Mouse (Mus musculus) ES-E14 (cell line): ENCODE results near the gene Pcnp. TPM values are rescaled to one million over a fixed set of nuclear protein-coding genes. Genes with fewer than 3 reads are reported as not detected.
"Not testable (repeated sequence)": the region's sequence is repeated elsewhere in the genome, so short reads cannot be mapped to it uniquely, and the experiment has no call there.

Experiments
- DNase-seq: peaks from one replicate; pipeline ENCODE4 v3.0.0-alpha.2; 2013; ENCODE audit warnings: low read depth, low spot score
- H3K27ac ChIP-seq: 2 replicates; pipeline ENCODE4 v1.5.1; 2012; ENCODE audit warnings: low read depth, mild to moderate bottlenecking, low read length, moderate library complexity, mixed read lengths; ENCODE audit not compliant: poor library complexity, insufficient read depth, severe bottlenecking
- H3K36me3 ChIP-seq: 2 replicates; pipeline ENCODE4 v1.6.1; 2012; ENCODE audit warnings: mild to moderate bottlenecking, low read length, moderate library complexity, mixed read lengths; ENCODE audit not compliant: control insufficient read depth, poor library complexity, insufficient read depth, severe bottlenecking
- H3K4me1 ChIP-seq, 2 experiments: fragments of 150-350 bp in 1 of 2; sonication (generic) in 1 of 2; 2 replicates each; pipeline ENCODE4 v1.6.1; 2012; ENCODE audit warnings: low read length in 2 of 2, mild to moderate bottlenecking in 1 of 2, mixed read lengths in 1 of 2; ENCODE audit not compliant: control insufficient read depth in 2 of 2, insufficient read depth in 2 of 2, poor library complexity in 1 of 2
- H3K4me3 ChIP-seq, 2 experiments: fragments of 150-350 bp in 1 of 2; sonication (generic) in 1 of 2; 2 replicates each; pipeline ENCODE4 v1.5.1; 2012; ENCODE audit warnings: low read length in 2 of 2, low read depth in 1 of 2, mild to moderate bottlenecking in 1 of 2, mixed read lengths in 1 of 2; ENCODE audit not compliant: insufficient read depth in 1 of 2, poor library complexity in 1 of 2, severe bottlenecking in 1 of 2
- H3K9ac ChIP-seq: 2 replicates; pipeline ENCODE4 v1.6.1; 2012; ENCODE audit warnings: low read depth, mild to moderate bottlenecking, low read length, mixed read lengths; ENCODE audit not compliant: poor library complexity, insufficient read depth, severe bottlenecking
- H3K9me3 ChIP-seq: fragments of 150-350 bp; sonication (generic); 2 replicates; pipeline ENCODE4 v1.6.1; 2012; ENCODE audit warnings: low read depth, mild to moderate bottlenecking, low read length; ENCODE audit not compliant: control insufficient read depth, insufficient read depth
- CHD2 ChIP-seq: IDR thresholded peaks from 2 replicates; pipeline ENCODE4 v1.6.1; 2014; ENCODE audit warnings: mild to moderate bottlenecking, low read depth, low read length, inconsistent platforms
- HCFC1 ChIP-seq: IDR thresholded peaks from 2 replicates; pipeline ENCODE4 v1.6.1; 2012; ENCODE audit warnings: low read length, inconsistent platforms, borderline replicate concordance; ENCODE audit not compliant: insufficient read depth
- MAFK ChIP-seq: IDR thresholded peaks from 2 replicates; pipeline ENCODE4 v1.6.1; 2014; ENCODE audit warnings: mild to moderate bottlenecking, low read depth, low read length, inconsistent platforms; ENCODE audit not compliant: insufficient read depth
- ZC3H11A ChIP-seq: IDR thresholded peaks from 2 replicates; pipeline ENCODE4 v1.6.1; 2012; ENCODE audit warnings: low read depth, mild to moderate bottlenecking, inconsistent platforms, low read length, borderline replicate concordance
- ZNF384 ChIP-seq: IDR thresholded peaks from 2 replicates; pipeline ENCODE4 v1.6.1; 2012; ENCODE audit warnings: low read depth, low read length, inconsistent platforms
- in situ Hi-C, 2 experiments: fragments of 600-800 bp; cut with MboI; formaldehyde crosslinking; loops; one replicate each; pipeline ENCODE4 v1.15.1; 2025; ENCODE audit warnings: low sequenced_read_pairs in 2 of 2, inconsistent platforms in 1 of 2; ENCODE audit not compliant: unreplicated experiment in 2 of 2
- total RNA-seq: library from RNA; depleted of rRNA; stranded (reverse); fragments of 300-350 nt; gene quantifications from 2 replicates; pipeline ENCODE4 v1.2.3, GENCODE M21; 2012

Pcnp gene
- total RNA-seq, 1 experiment: 58.7 TPM

DNA sequence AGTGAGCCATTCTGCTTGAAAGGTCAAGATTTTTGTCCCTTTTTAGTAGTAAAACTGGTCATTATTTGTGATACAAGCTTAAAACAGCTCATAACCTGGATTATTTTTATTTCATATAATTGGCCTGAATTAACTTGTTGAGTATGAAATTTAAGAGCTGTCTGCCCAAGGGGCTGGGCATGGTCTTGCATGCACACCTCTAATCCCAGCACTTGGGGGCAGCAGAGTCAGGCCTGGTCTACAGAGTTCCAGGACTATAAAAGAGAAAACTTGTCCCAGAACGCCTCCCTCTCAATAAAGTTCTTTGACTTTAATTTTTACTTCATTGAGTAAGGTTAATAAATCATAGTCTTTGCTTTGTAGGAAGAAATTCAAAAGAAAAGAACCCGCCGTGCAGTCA is 60.4 kb downstream of the Pcnp start:
- no peaks in the 10 kb centered on the region for H3K9me3 ChIP-seq
- H3K4me1 ChIP-seq: peaks cover 0 to 2% of the 10 kb centered on the region in 2 experiments; a peak in 1 of 4 replicates
- peaks cover 39% of the 10 kb centered on the region for H3K36me3 ChIP-seq
- H3K4me3 ChIP-seq: peak overlapping the region in 1 of 2 experiments; percentile 32; a peak in 2 of 4 replicates
- H3K27ac ChIP-seq: no peak overlapping the region
- no peak for DNase-seq
- TF ChIP-seq HCFC1: no peak
- no peak for TF ChIP-seq ZC3H11A
- no peak for TF ChIP-seq ZNF384
- no peak for TF ChIP-seq CHD2
- no peak for TF ChIP-seq MAFK
- in situ Hi-C loops: no loop called here
- no peak overlapping the region; the same call in 1 of the 2 replicates for H3K9ac ChIP-seq

DNA sequence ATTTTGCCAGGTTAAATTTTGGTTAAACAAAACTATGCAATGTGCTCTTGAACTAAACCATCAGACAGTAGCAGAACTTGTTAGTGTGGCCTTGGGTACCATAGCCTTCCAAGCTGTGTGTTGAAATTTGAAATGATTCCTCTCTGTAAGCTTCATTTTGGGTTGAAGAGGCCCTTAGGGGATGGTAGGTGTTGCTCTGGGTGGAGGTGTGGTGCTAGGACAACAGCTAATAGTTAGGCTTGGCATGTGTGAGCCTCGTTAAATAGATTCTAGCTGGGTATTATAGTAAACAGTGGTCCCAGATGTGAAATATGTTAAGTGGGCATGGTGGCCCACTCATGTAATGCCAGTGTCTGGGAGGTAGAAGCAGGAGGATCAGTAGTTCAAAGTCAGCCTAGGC is 62.3 kb downstream of the Pcnp start:
- peak overlapping the region; percentile 96 to 99 for H3K4me3 ChIP-seq
- H3K36me3 ChIP-seq: peaks cover 39% of the 10 kb centered on the region
- H3K4me1 ChIP-seq: peaks cover 0 to 2% of the 10 kb centered on the region in 2 experiments; a peak in 1 of 4 replicates
- H3K9ac ChIP-seq: peak overlapping the region; percentile 100
- no peak for DNase-seq
- TF ChIP-seq HCFC1 (no peak), MAFK (no peak), ZC3H11A (no peak), ZNF384 (no peak), CHD2 (no peak)
- no peak overlapping the region; the same call in 1 of the 2 replicates for H3K27ac ChIP-seq
- H3K9me3 ChIP-seq: no peaks in the 10 kb centered on the region
- in situ Hi-C loops: no loop called here

DNA sequence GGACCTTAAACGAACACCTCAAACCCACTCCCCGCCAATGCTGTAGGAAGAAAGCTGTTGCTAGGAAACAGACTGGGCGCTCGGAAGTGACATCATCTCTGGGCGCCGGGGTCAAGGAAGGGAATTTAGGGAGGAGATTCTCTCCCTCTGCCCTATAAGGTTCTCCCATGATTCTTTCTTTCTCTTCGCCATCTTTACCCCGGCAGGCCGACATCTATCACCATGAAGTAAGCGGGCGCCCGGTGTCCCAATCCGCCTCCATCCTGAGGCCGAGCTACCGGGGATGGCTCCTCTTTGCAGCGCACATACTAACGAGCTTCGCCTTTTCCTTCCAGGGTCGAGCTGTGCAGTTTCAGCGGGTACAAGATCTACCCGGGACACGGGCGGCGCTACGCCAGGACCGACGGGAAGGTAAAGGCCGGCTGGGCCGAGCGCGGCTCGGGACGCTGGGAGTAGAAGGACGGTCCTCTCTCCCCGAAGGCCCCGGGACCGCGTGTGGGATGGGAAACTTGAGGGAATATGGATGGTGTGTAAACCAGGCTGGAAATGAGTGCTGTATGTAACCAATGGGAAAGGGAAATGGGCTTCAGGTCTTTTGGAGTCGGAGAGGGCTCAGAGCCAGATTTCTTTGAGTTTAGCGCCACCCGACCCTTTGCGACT is 63.2 kb downstream of the Pcnp start, which contains the start of gene Rpl24:
Rpl24 (plus strand) TSS at position 64 of the 660 bp plus-strand sequence.
- peaks cover 0 to 2% of the 10 kb centered on the region in 2 experiments; a peak in 1 of 4 replicates for H3K4me1 ChIP-seq
- peak; percentile 92 for DNase-seq
- H3K36me3 ChIP-seq: peaks cover 32% of the 10 kb centered on the region
- H3K9ac ChIP-seq: peak within 1 kb of the TSS; percentile 100
- TF ChIP-seq ZC3H11A (no peak), ZNF384 (no peak), HCFC1 (peak; percentile 75; the same call in 1 of the 2 replicates), MAFK (no peak), CHD2 (no peak)
- peak within 1 kb of the TSS; percentile 84 for H3K27ac ChIP-seq
- peak within 1 kb of the TSS; percentile 96 to 99 for H3K4me3 ChIP-seq
- in situ Hi-C loops: no loop called here
- no peaks in the 10 kb centered on the region for H3K9me3 ChIP-seq

DNA sequence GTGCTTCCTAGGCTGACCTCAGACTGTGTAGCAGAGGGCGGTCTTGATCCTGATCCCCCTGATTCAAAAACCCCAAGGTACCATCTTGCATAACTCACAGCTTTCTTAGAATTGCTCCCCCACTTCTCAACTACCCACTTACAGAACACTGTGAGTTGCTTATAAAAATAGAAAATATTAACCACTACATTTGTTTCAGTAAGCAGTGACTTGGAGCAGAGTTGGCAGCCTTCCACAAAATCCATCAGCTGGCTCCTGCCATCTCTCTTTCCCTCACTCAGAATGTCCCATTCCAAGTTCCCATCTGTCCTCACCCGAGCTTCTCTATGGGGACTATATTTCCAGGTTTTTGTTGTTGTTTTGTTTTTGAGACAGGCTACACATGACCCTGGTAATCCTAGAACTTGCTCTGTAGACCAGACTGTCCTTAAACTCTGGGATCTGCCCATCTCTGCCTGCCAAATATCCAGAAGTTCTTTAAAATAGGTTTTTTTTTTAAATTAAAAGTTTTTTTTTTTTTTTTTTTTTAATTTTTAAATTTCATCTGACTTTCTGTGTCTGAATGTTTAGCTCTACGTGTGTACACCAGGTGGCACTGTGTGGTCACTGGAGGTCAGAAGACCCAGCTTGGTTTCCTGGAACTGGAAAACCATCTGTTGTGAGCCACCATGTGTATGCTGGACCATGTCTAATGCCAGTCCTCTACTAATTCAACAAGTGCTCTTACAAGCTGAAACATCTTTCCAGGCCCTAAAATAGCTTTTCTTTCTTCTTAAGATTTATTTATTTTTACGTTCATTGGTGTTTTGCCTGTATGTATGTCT is 65.2 kb downstream of the Pcnp start:
- Histone ChIP-seq H3K9ac (no peak overlapping the region), H3K9me3 (no peaks in the 10 kb centered on the region), H3K27ac (no peak overlapping the region), H3K36me3 (peaks cover 14% of the 10 kb centered on the region), H3K4me3 (no peak overlapping the region), H3K4me1 (peaks cover 0 to 2% of the 10 kb centered on the region in 2 experiments; a peak in 1 of 4 replicates)
- TF ChIP-seq ZNF384 (peak; percentile 76), ZC3H11A (no peak), MAFK (no peak)
- in situ Hi-C loops: no loop called here
- no peak for DNase-seq

DNA sequence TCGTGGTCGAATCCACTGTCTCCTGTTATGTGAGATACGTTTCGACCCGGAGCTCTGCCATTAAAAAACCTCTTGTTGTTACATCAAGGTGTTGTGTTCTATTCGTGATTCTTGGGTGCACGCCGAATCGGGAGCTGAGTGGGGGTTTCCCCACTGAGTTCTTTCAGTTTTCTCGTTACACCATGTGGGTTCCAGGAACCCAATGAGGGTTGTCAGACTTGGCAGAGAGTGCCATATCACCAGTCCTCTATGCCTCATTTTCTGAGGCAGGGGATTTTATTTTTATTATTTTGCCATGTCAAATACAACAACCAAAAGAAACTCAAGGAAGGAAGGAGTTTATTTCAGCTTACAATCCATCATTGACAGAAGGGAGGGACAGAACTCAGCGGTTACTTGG is 66.5 kb downstream of the Pcnp start:
- DNase-seq, H3K4me1 ChIP-seq, in situ Hi-C loops, H3K9me3 ChIP-seq, H3K4me3 ChIP-seq, H3K9ac ChIP-seq, H3K27ac ChIP-seq: not testable (repeated sequence)
- H3K36me3 ChIP-seq: peaks cover 11% of the 10 kb centered on the region
